Comparison of ENCODE assay signal across 7 mouse cellular contexts in the genomic region with DNA sequence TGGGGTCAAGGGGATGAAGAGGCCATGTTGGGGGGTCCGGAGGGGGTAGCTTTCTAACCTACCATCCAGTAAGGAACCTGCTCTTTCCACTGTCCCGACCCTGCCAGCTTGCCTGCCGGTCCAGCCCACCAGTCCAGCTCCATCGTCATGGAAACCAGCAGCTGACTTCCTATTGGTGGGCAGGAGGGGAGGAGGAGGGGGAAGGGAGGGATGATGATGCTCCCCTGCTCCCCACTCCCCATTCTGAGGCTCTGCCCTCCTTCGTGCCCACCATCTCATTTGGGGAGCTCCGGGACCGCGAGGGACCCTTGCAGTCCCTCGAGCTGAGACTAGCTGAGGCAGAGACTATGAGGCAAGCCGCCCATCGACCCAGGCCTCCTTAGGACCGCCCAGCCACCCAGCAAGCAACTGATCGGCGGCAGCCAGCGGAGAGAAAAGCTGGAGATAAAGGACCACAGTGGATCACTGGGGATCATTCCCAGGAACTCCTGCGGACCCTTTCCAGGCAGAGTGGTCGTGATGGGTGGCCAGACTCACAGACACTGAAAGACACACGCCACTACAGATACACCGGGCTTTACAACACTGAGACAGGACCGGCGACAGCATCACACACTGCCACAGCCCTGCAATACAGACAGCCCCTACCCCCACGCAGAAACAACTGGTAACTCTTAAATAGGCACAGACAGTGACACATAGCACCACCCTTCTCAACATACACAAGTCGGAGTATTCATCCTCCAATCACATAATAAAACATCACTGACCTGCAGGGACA. TPM values are rescaled to one million over a fixed set of nuclear protein-coding genes. Genes with fewer than 3 reads are reported as not detected.
DNase-seq lines count a peak whose midpoint lies in the region; ATAC-seq and TF ChIP-seq lines count a peak whose summit lies in the region.

TSS of gene Tspoap1 (plus strand) at position 241 of the 781 bp plus-strand sequence.

- peak; percentile 95 for DNase-seq in brain, embryonic 14.5 days (ENCODE audit: low read depth)
- peak; percentile 67 for DNase-seq in liver, embryonic 11.5 days (ENCODE audit: low spot score)
- peak; percentile 58 for DNase-seq in retina, embryonic 14.5 days (ENCODE audit: low spot score)
- no peak for DNase-seq in T-cell, adult 2 months (ENCODE audit: low spot score)
- no peak for DNase-seq in MN1 (ENCODE audit: low spot score)

- peak within 1 kb of the TSS; percentile 97 for H3K4me2 ChIP-seq in hindbrain, embryonic 12.5 days (replicated peaks)
- H3K4me2 ChIP-seq in liver, embryonic 11.5 days: no peak within 1 kb of the TSS

- H3K27me3 ChIP-seq in hindbrain, embryonic 12.5 days: peaks cover 58% of the 10 kb centered on the region
- peaks cover 56% of the 10 kb centered on the region for H3K27me3 ChIP-seq in liver, embryonic 11.5 days (replicated peaks; ENCODE audit: control insufficient read depth, insufficient read depth, low read length)

- 0 out of 2 replicates have a peak, but pooled peaks have one; percentile 3 for ATAC-seq in common myeloid progenitor, adult 5-6 weeks (replicated peaks; ENCODE audit: low read depth, poor library complexity, severe bottlenecking)
- ATAC-seq in hindbrain, embryonic 12.5 days (ENCODE audit: low FRiP score): peak; percentile 72
- peak; percentile 11 for ATAC-seq in liver, embryonic 11.5 days (replicated peaks; ENCODE audit: low FRiP score)

- TF ChIP-seq CTCF in brain, embryonic 14.5 days (IDR thresholded peaks at IDR 0.05; ENCODE audit: borderline replicate concordance, extremely low read depth, insufficient read depth, insufficient read length): no peak

- H3K36me3 ChIP-seq in hindbrain, embryonic 12.5 days: no peaks in the 10 kb centered on the region
- peaks cover 10% of the 10 kb centered on the region; the same call in 1 of the 2 replicates for H3K36me3 ChIP-seq in liver, embryonic 11.5 days (ENCODE audit: control insufficient read depth, insufficient read depth, low read length)

- H3K27ac ChIP-seq in hindbrain, embryonic 12.5 days: peak within 1 kb of the TSS; percentile 84
- H3K27ac ChIP-seq in liver, embryonic 11.5 days (ENCODE audit: low read depth, low read length): peak within 1 kb of the TSS; percentile 53

- TF ChIP-seq POLR2A in brain, embryonic 14.5 days (IDR thresholded peaks at IDR 0.05; ENCODE audit: borderline replicate concordance, extremely low read depth, insufficient read depth, insufficient read length, poor library complexity, severe bottlenecking): peak; percentile 83; the same call in 1 of the 2 replicates

- peak within 1 kb of the TSS; percentile 71 for H3K4me3 ChIP-seq in hindbrain, embryonic 12.5 days
- no peak within 1 kb of the TSS for H3K4me3 ChIP-seq in liver, embryonic 11.5 days (ENCODE audit: low read depth, low read length)

- H3K9ac ChIP-seq in hindbrain, embryonic 12.5 days: peak within 1 kb of the TSS; percentile 85
- no peak within 1 kb of the TSS for H3K9ac ChIP-seq in liver, embryonic 11.5 days (ENCODE audit: low read depth, low read length)

- H3K9me3 ChIP-seq in hindbrain, embryonic 12.5 days (replicated peaks): no peaks in the 10 kb centered on the region
- no peaks in the 10 kb centered on the region for H3K9me3 ChIP-seq in liver, embryonic 11.5 days (ENCODE audit: control insufficient read depth, low read length)

- WGBS in hindbrain, embryonic 12.5 days: 7% methylated on average over 23 of the region's 23 CpGs
- 11% methylated on average over 23 of the region's 23 CpGs for WGBS in liver, embryonic 11.5 days

- H3K4me1 ChIP-seq in hindbrain, embryonic 12.5 days: peaks cover 45% of the 10 kb centered on the region
- H3K4me1 ChIP-seq in liver, embryonic 11.5 days (replicated peaks; ENCODE audit: control insufficient read depth, insufficient read depth, low read length): peaks cover 11% of the 10 kb centered on the region

RNA-seq across cellular contexts. Expression of gene Tspoap1, which starts in this region (rescaled TPM):
- 150 and 168 TPM in 2 replicates for polyA plus RNA-seq in brain, embryonic 14.5 days (2012; rRNA removed)
- total RNA-seq in common myeloid progenitor, adult 5-6 weeks (2017): 8.4 and 12.0 TPM in 2 replicates
- polyA plus RNA-seq in hindbrain, embryonic 12.5 days (2016; fragmentation: Nextera tagmentation; extraction: Ambion mirVana): 30.5 and 32.7 TPM in 2 replicates
- 7.7 and 9.3 TPM in 2 replicates for polyA plus RNA-seq in liver, embryonic 11.5 days (2014; fragmentation: Nextera tagmentation; extraction: Ambion mirVana)

Comparison
In these comparisons a context has a peak if more than half of its experiments do, and no peak if none do; other contexts are left out.
1. DNase-seq: peak in brain, embryonic 14.5 days (single experiment), liver, embryonic 11.5 days (single experiment) and retina, embryonic 14.5 days (single experiment); none in T-cell, adult 2 months (single experiment) and MN1 (single experiment).
2. ATAC-seq: peak in every context shown above with its lines; median percentile 72 in hindbrain, embryonic 12.5 days; 11 in liver, embryonic 11.5 days; 3 in common myeloid progenitor, adult 5-6 weeks.